ENCODE assay signal across 11 mouse cellular contexts in genomic region chr6:134764441-134765061, GRCm38 (mm10). TPM values are rescaled to one million over a fixed set of nuclear protein-coding genes. Genes with fewer than 3 reads are reported as not detected.
DNase-seq lines count a peak whose midpoint lies in the region; ATAC-seq and TF ChIP-seq lines count a peak whose summit lies in the region.
"Had no signal": no experiment of that assay in that cellular context is flagged by ENCODE, and none has a peak within 500 bp of the region (broad histone marks: within the 10 kb centered on the region; RNA-seq: fewer than 3 reads in every experiment).

No protein-coding gene starts in this region.

- WGBS in intestine, embryonic 15.5 days = 86% methylated on average over 5 of the region's 5 CpGs
- WGBS in intestine, postnatal 0 days = 94% methylated on average over 5 of the region's 5 CpGs

- peak; percentile 49; the same call in 1 of the 2 replicates for ATAC-seq in intestine, embryonic 15.5 days
- ATAC-seq in intestine, postnatal 0 days = no peak
- no peak for ATAC-seq in CD4-positive, CD25-positive, alpha-beta regulatory T cell, adult 4 months

- no peak overlapping the region for H3K9ac ChIP-seq in intestine, embryonic 15.5 days
- H3K9ac ChIP-seq in intestine, postnatal 0 days (ENCODE audit: low read depth, low read length) = no peak overlapping the region

- no peak overlapping the region for H3K27ac ChIP-seq in intestine, embryonic 15.5 days
- no peak overlapping the region for H3K27ac ChIP-seq in intestine, postnatal 0 days (ENCODE audit: low read depth, low read length)
- H3K27ac ChIP-seq in left cerebral cortex, adult 2 months = no peak overlapping the region
- H3K27ac ChIP-seq: hindbrain, embryonic 10.5 days had no signal

- H3K4me3 ChIP-seq in intestine, embryonic 15.5 days (replicated peaks) = no peak overlapping the region
- H3K4me3 ChIP-seq in intestine, postnatal 0 days (ENCODE audit: low read depth, low read length) = no peak overlapping the region
- no peak overlapping the region for H3K4me3 ChIP-seq in left cerebral cortex, adult 2 months
- H3K4me3 ChIP-seq: hindbrain, embryonic 10.5 days had no signal

- peak; percentile 42 for DNase-seq in NIH3T3 (ENCODE audit: low read depth)
- DNase-seq in adrenal gland, postnatal 36 days = peak; percentile 12 to 40
- peak; percentile 25 for DNase-seq in heart, postnatal 4 days
- no peak for DNase-seq in left cerebral cortex, adult 2 months (ENCODE audit: extremely low spot score in 1 of 2, low spot score in 2 of 2)
- no peak for DNase-seq in spleen, postnatal 10 days (ENCODE audit: low spot score in 2 of 2)
- DNase-seq: cerebellum, postnatal 36 days; kidney, adult 2 months had no signal

- no peaks in the 10 kb centered on the region for H3K9me3 ChIP-seq in intestine, embryonic 15.5 days
- no peaks in the 10 kb centered on the region for H3K9me3 ChIP-seq in intestine, postnatal 0 days (ENCODE audit: control insufficient read depth)
- H3K9me3 ChIP-seq: hindbrain, embryonic 10.5 days had no signal

- intact Hi-C loops in left cerebral cortex, adult 2 months (cut with DNase I) = no loop called here

- 0 out of 2 replicates have a peak, but pooled peaks cover 6% of the 10 kb centered on the region for H3K4me1 ChIP-seq in intestine, embryonic 15.5 days (replicated peaks)
- no peaks in the 10 kb centered on the region for H3K4me1 ChIP-seq in intestine, postnatal 0 days (replicated peaks; ENCODE audit: control insufficient read depth, insufficient read depth, low read length)

- TF ChIP-seq CTCF in intestine, postnatal 0 days (IDR thresholded peaks at IDR 0.05; ENCODE audit: low read depth) = no peak
- TF ChIP-seq CTCF in left cerebral cortex, adult 2 months (IDR thresholded peaks at IDR 0.05) = no peak

- H3K27me3 ChIP-seq in intestine, embryonic 15.5 days (replicated peaks) = no peaks in the 10 kb centered on the region
- H3K27me3 ChIP-seq in intestine, postnatal 0 days (replicated peaks; ENCODE audit: control insufficient read depth, insufficient read depth, low read length) = no peaks in the 10 kb centered on the region

- H3K4me2 ChIP-seq in intestine, embryonic 15.5 days (replicated peaks) = no peak overlapping the region
- no peak overlapping the region for H3K4me2 ChIP-seq in intestine, postnatal 0 days (replicated peaks; ENCODE audit: low read depth)

- H3K36me3 ChIP-seq in intestine, embryonic 15.5 days = no peaks in the 10 kb centered on the region
- no peaks in the 10 kb centered on the region for H3K36me3 ChIP-seq in intestine, postnatal 0 days (ENCODE audit: control insufficient read depth, insufficient read depth)
- H3K36me3 ChIP-seq: hindbrain, embryonic 10.5 days had no signal

RNA-seq across cellular contexts. Expression of gene Dusp16, which starts 27.9 kb away (rescaled TPM):
- polyA plus RNA-seq in intestine, embryonic 15.5 days (2015; fragmentation: Nextera tagmentation; extraction: Ambion mirVana) = 13.0 and 13.9 TPM in 2 replicates
- 6.7 and 8.4 TPM in 2 replicates for polyA plus RNA-seq in intestine, postnatal 0 days (2015; fragmentation: Nextera tagmentation; extraction: Ambion mirVana)
- total RNA-seq in adrenal gland, postnatal 36 days (2021) = 10 to 100 TPM; 24.0 to 26.6 TPM
- 10 to 100 TPM; 32.4 to 34.9 TPM for total RNA-seq in heart, postnatal 4 days (2021)
- 10 to 100 TPM in 1 of 2 experiments, 1 to 10 TPM in 1; 9.9 to 11.2 TPM for total RNA-seq in left cerebral cortex, adult 2 months (2021)
- polyA plus RNA-seq in CD4-positive, CD25-positive, alpha-beta regulatory T cell, adult 4 months (2017; shearing (Covaris generic)) = 1 to 10 TPM; 2.8 to 3.9 TPM

Comparison
In these comparisons a context has a peak if more than half of its experiments do, and no peak if none do; other contexts are left out.
1. DNase-seq: peak in NIH3T3 (single experiment), adrenal gland, postnatal 36 days (2 of 2) and heart, postnatal 4 days (single experiment); none in left cerebral cortex, adult 2 months (0 of 2) and spleen, postnatal 10 days (0 of 2).